Mouse (Mus musculus) hindbrain, embryonic 15.5 days (tissue): ENCODE measurements around the gene March1. TPM values are rescaled to one million over a fixed set of nuclear protein-coding genes. Genes with fewer than 3 reads are reported as not detected.

Experiments
- ATAC-seq: fragments of 200-750 bp; cut with Nextera tagmentation; 2 replicates; pipeline ENCODE4 v1.8.0; 2017; ENCODE audit warnings: low read depth, moderate number of reproducible peaks, moderate TSS enrichment; ENCODE audit not compliant: low FRiP score
- H3K27ac ChIP-seq: fragments of 300-500 bp; sonication (generic); replicated peaks from 2 replicates; pipeline ENCODE4 v1.5.1; 2015; ENCODE audit warnings: mild to moderate bottlenecking, inconsistent platforms
- H3K27me3 ChIP-seq: fragments of 300-500 bp; sonication (generic); 2 replicates; pipeline ENCODE4 v1.6.1; 2015; ENCODE audit warnings: control low read depth, inconsistent platforms
- H3K36me3 ChIP-seq: fragments of 300-500 bp; sonication (generic); 2 replicates; pipeline ENCODE4 v1.6.1; 2015; ENCODE audit warnings: control low read depth, inconsistent platforms
- H3K4me1 ChIP-seq: fragments of 300-500 bp; sonication (generic); replicated peaks from 2 replicates; pipeline ENCODE4 v1.6.1; 2015; ENCODE audit warnings: control low read depth, inconsistent platforms
- H3K4me2 ChIP-seq: fragments of 300-500 bp; sonication (generic); 2 replicates; pipeline ENCODE4 v1.6.1; 2015; ENCODE audit warnings: moderate library complexity, mild to moderate bottlenecking, inconsistent platforms
- H3K4me3 ChIP-seq: fragments of 300-500 bp; sonication (generic); 2 replicates; pipeline ENCODE4 v1.5.1; 2015; ENCODE audit warnings: mild to moderate bottlenecking, inconsistent platforms
- H3K9ac ChIP-seq: fragments of 300-500 bp; sonication (generic); 2 replicates; pipeline ENCODE4 v1.6.1; 2015; ENCODE audit warnings: inconsistent platforms
- H3K9me3 ChIP-seq: fragments of 300-500 bp; sonication (generic); 2 replicates; pipeline ENCODE4 v1.6.1; 2016; ENCODE audit warnings: control low read depth, inconsistent platforms
- WGBS: fragments of 180-500 bp; shearing (Covaris S2); methylation state at CpG from one replicate; pipeline ENCODE4 v1.1.7; 2015; 5-methylcytosine and 5-hydroxymethylcytosine counted together
- polyA plus RNA-seq: library from polyadenylated mRNA; unstranded; fragments of >200 nt; fragmentation: Nextera tagmentation; extraction: Ambion mirVana; gene quantifications from 2 replicates; pipeline ENCODE4 v1.2.1, GENCODE M21; 2015

March1 gene
- polyA plus RNA-seq, 1 experiment from 2014 or later, result 43.3 TPM

DNA sequence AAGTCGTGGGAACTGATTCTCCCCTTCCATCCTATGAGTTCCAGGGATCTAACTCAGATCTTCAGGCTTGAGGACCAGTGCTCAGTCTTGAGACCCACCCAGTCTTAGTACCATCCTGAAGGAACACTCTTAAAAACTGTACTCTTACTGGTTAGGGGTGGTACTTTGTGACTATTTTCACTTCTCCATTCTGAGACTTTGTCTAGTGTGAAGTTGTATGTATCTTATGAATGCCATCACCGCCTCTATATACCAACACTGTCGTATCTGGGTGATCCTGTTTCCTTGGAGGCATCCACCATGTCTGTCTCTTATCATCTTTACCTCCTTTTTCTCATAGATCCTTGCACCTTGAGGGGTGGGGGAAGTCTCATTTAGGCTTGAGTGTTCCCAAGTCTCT is 714.5 kb downstream of the March1 start:
- 88% methylated on average over 3 of the region's 3 CpGs for WGBS
- Histone ChIP-seq H3K9ac (no peak overlapping the region), H3K4me2 (no peak overlapping the region), H3K4me1 (no peaks in the 10 kb centered on the region), H3K36me3 (no peaks in the 10 kb centered on the region), H3K27me3 (no peaks in the 10 kb centered on the region), H3K4me3 (no peak overlapping the region), H3K9me3 (no peaks in the 10 kb centered on the region), H3K27ac (no peak overlapping the region)
- no peak for ATAC-seq

DNA sequence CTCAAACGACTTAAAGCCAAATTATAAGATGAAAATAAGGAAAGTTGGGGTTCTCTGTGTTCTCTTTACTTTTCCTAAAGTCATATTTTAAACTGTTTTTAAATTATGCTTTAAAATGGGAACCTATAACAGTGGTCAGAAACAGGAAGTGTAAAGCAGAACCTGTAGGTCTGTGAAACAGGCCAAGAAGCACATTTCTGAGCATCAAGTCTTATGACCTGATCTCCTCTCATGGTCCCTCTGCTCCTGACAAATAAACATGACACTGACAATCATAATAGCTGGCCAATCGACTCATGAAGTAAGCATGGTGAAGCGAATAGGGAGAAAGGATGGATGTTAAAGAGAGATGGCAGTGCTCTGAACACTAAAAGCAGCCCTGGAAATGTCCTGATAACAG is 716.6 kb downstream of the March1 start:
- Histone ChIP-seq H3K4me2 (no peak overlapping the region), H3K27ac (no peak overlapping the region), H3K9ac (no peak overlapping the region), H3K36me3 (no peaks in the 10 kb centered on the region), H3K9me3 (no peaks in the 10 kb centered on the region), H3K4me1 (no peaks in the 10 kb centered on the region), H3K27me3 (no peaks in the 10 kb centered on the region), H3K4me3 (no peak overlapping the region)
- WGBS, result 83% methylated on average over 3 of the region's 3 CpGs
- no peak for ATAC-seq

DNA sequence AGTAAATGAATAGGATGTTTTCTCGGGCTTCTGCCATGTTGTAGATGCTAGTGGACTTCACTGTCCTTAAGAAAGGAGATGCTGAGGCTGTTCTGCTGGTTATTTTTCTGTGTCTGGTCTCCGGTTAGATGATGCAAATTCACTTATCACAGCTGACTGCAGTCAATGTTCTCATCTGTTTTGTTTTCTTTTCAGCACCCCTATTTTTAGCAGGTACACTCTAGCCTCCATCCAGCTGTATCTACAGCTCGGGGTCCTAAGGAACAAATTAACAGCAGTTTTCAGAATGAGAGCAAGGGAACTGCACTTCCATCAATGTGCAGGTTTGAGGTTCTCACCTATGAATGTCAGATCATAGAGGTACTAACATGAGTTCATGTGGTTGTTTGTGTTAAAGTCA is 721.9 kb downstream of the March1 start:
- no peak overlapping the region for H3K9ac ChIP-seq
- 80% methylated on average over 3 of the region's 3 CpGs for WGBS

GRCm38 (mm10) chr8:66342928-66343327 is 725.2 kb downstream of the March1 start:
- 59% methylated on average over 1 of the region's 1 CpGs for WGBS
- no peaks in the 10 kb centered on the region for H3K4me1 ChIP-seq
- no peak overlapping the region for H3K9ac ChIP-seq
- no peak overlapping the region for H3K4me3 ChIP-seq
- H3K9me3 ChIP-seq, result no peaks in the 10 kb centered on the region
- no peak overlapping the region for H3K4me2 ChIP-seq
- no peak for ATAC-seq
- H3K27ac ChIP-seq, result no peak overlapping the region
- no peaks in the 10 kb centered on the region for H3K27me3 ChIP-seq
- H3K36me3 ChIP-seq, result no peaks in the 10 kb centered on the region

More for the DNA sequence above, 721.9 kb downstream of the March1 start:
- Histone ChIP-seq H3K4me1 (no peaks in the 10 kb centered on the region), H3K27ac (no peak overlapping the region), H3K9me3 (no peaks in the 10 kb centered on the region), H3K27me3 (no peaks in the 10 kb centered on the region), H3K4me3 (no peak overlapping the region), H3K4me2 (no peak overlapping the region), H3K36me3 (no peaks in the 10 kb centered on the region)
- ATAC-seq, result no peak

DNA sequence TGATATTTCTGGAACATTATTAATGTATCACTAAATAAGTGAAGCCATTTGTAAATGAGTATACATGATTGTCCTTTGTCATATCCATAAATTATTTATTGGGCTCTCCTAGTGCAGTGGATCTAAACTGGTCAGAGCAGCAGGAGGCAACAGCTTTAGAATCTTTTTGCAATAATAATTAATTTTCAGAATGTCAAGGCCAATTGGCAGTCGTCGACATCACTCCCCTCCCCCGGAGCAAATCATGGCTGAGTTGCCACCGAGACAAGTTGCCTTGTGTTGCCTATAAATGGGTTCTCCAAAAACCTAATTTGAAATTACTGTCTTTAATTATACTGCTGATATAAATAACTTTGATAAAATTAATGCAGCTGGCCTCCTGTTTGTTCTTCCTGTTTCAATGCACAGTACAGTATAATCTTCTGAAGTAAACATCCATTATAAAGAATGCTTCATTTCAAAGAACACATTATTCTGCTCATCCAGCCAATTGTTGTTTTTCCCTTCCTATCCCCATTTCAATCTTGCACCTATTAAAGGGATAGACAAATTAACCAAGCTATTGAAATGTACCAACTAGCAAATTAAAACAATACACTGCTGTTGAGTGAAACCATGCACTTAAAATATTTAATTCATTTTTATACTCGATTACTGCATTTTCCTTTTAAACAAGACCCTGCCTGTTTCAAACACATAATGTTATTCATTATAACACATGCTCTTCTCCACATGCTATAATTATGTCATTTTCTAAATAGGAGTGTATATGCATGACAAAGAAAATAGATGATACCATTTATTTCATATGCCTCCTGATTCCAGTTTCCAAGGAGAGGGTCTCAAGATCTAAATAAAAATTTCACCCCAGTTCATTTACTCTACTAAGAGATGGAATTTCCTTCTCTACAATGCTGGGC is 745.4 kb downstream of the March1 start:
- H3K9ac ChIP-seq, result no peak overlapping the region
- 38% methylated on average over 5 of the region's 5 CpGs for WGBS
- no peaks in the 10 kb centered on the region for H3K36me3 ChIP-seq
- no peak for ATAC-seq
- H3K9me3 ChIP-seq, result no peaks in the 10 kb centered on the region
- no peaks in the 10 kb centered on the region for H3K4me1 ChIP-seq
- H3K4me2 ChIP-seq, result no peak overlapping the region
- H3K27me3 ChIP-seq, result no peaks in the 10 kb centered on the region
- H3K4me3 ChIP-seq, result no peak overlapping the region
- no peak overlapping the region for H3K27ac ChIP-seq

DNA sequence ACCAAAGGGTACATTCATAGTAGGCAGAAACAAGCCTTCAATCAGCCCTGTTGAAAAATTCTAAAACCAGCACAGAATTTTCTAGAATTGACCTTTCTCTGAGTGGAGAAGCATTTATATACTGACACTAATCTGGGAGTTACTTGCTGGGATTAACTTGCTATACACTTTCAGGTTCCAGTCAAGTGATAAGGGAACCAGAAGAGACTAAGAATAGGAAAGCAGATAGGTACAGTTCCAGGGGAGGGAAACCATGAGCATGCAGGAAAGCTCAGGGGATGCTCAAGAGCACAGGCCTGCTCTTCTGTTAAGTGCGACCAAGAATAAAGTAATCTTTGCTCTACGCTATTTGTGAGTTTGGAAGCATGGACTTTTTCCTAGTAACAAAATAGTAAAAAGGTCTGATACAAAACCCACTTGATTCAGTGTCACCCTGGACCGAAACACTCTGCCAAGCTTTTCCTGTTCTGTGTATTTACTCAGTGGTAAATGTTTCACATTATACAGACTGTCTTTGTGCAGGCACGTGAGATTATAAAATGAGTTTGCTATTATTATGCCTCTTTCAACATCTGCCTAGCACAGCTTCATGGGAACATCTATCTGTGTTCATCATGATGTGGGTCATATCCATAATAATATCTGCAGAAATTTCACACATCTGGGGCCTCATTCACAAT is 766.1 kb downstream of the March1 start:
- no peak overlapping the region for H3K4me3 ChIP-seq
- H3K9ac ChIP-seq, result no peak overlapping the region
- H3K27ac ChIP-seq, result no peak overlapping the region
- H3K36me3 ChIP-seq, result no peaks in the 10 kb centered on the region
- H3K27me3 ChIP-seq, result no peaks in the 10 kb centered on the region
- WGBS, result 87% methylated on average over 4 of the region's 4 CpGs
- H3K9me3 ChIP-seq, result no peaks in the 10 kb centered on the region
- no peak overlapping the region for H3K4me2 ChIP-seq
- no peaks in the 10 kb centered on the region for H3K4me1 ChIP-seq
- ATAC-seq, result no peak

DNA sequence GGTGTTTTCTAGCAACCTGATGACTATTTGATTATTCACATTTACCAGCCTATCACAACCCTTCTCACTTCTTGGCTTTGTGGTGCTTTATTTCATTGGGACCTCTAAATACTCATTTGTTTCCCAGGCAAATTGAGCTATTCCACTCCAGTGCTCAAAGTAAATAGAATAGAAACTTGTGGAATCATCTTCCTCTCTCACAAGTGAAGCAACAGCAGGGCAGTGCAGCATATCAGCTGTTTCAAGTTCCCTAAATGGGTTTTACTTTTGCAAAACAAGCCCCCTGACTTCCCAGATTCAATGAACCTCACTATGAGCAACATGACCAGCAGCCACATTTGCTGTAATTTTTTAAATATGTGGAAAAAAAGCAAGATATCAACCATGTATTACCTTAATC is 768.3 kb downstream of the March1 start:
- ATAC-seq, result no peak
- H3K36me3 ChIP-seq, result no peaks in the 10 kb centered on the region
- no peaks in the 10 kb centered on the region for H3K27me3 ChIP-seq

DNA sequence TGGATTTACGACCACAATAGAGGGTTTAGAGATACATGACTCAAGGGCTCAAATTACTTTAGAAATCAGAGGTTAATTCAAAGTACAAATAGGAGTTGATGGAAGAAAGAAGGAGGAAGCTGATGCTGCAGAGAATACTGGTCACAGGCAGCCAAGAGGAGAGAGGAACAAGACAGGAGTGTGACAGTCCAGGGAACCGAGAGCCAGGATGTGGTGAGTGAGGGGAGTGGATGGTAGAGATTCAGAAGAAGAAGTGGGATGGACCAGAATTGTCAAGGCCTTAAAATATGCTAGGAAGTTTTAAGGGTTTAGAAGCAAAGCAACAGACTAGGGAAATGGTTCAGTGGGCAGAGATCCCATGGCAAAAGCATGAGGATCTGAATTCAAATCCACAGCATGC is 771.0 kb downstream of the March1 start:
- no peak overlapping the region for H3K27ac ChIP-seq
- no peak overlapping the region for H3K4me3 ChIP-seq
- H3K4me1 ChIP-seq, result no peaks in the 10 kb centered on the region
- no peaks in the 10 kb centered on the region for H3K9me3 ChIP-seq
- ATAC-seq, result no peak
- WGBS, result 81% methylated on average over 2 of the region's 2 CpGs
- H3K27me3 ChIP-seq, result no peaks in the 10 kb centered on the region
- no peak overlapping the region for H3K4me2 ChIP-seq
- no peaks in the 10 kb centered on the region for H3K36me3 ChIP-seq
- H3K9ac ChIP-seq, result no peak overlapping the region

More for the DNA sequence above, 768.3 kb downstream of the March1 start:
- H3K4me3 ChIP-seq, result no peak overlapping the region
- H3K4me1 ChIP-seq, result no peaks in the 10 kb centered on the region
- H3K27ac ChIP-seq, result no peak overlapping the region
- H3K9me3 ChIP-seq, result no peaks in the 10 kb centered on the region
- H3K4me2 ChIP-seq, result no peak overlapping the region
- no peak overlapping the region for H3K9ac ChIP-seq

- H3K4me1 ChIP-seq, result no peaks in the 10 kb centered on the region
- ATAC-seq, result no peak
- H3K9me3 ChIP-seq, result no peaks in the 10 kb centered on the region
- WGBS, result 89% methylated on average over 5 of the region's 5 CpGs
- no peaks in the 10 kb centered on the region for H3K27me3 ChIP-seq
- no peak overlapping the region for H3K9ac ChIP-seq
- H3K27ac ChIP-seq, result no peak overlapping the region
- H3K4me3 ChIP-seq, result no peak overlapping the region
- H3K4me2 ChIP-seq, result no peak overlapping the region
- no peaks in the 10 kb centered on the region for H3K36me3 ChIP-seq
Observed at GRCm38 (mm10) chr8:66391554-66391953, 773.9 kb downstream of the March1 start.

GRCm38 (mm10) chr8:66392900-66393299 is 775.2 kb downstream of the March1 start:
- no peaks in the 10 kb centered on the region for H3K9me3 ChIP-seq
- H3K9ac ChIP-seq, result no peak overlapping the region
- H3K4me3 ChIP-seq, result no peak overlapping the region
- H3K36me3 ChIP-seq, result no peaks in the 10 kb centered on the region
- ATAC-seq, result no peak
- no peak overlapping the region for H3K4me2 ChIP-seq
- H3K27ac ChIP-seq, result no peak overlapping the region
- no peaks in the 10 kb centered on the region for H3K4me1 ChIP-seq
- H3K27me3 ChIP-seq, result no peaks in the 10 kb centered on the region

DNA sequence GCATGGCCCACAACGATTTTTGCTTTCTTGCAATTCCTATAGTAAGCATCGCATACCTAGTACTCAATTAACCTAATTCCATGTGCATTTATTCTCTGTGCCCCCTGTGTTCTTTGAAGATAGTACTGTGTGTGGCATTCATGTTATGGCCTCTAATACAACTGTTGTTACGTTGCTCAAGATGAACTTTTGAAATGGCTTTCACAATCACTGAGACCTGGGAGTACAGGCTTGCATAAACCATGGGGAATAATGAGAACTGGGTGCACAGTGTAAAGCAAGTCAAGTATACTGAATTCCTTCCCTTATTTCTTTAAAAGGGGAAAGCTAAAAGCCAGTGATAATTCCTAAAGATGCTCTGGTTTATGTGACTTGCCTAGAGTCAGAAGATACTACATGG is 776.4 kb downstream of the March1 start:
- H3K36me3 ChIP-seq, result no peaks in the 10 kb centered on the region
- no peak overlapping the region for H3K9ac ChIP-seq
- ATAC-seq, result no peak
- H3K9me3 ChIP-seq, result no peaks in the 10 kb centered on the region
- no peaks in the 10 kb centered on the region for H3K4me1 ChIP-seq
- WGBS, result 81% methylated on average over 3 of the region's 3 CpGs
- no peak overlapping the region for H3K27ac ChIP-seq
- H3K4me2 ChIP-seq, result no peak overlapping the region
- H3K4me3 ChIP-seq, result no peak overlapping the region
- no peaks in the 10 kb centered on the region for H3K27me3 ChIP-seq

GRCm38 (mm10) chr8:66397811-66398210 is 780.1 kb downstream of the March1 start:
- Histone ChIP-seq H3K27me3 (no peaks in the 10 kb centered on the region), H3K9me3 (no peaks in the 10 kb centered on the region), H3K4me1 (no peaks in the 10 kb centered on the region), H3K4me3 (no peak overlapping the region), H3K9ac (no peak overlapping the region), H3K36me3 (no peaks in the 10 kb centered on the region), H3K27ac (no peak overlapping the region), H3K4me2 (no peak overlapping the region)
- no peak for ATAC-seq
